Mouse (Mus musculus): Measurements from ENCODE around the gene 2410002F23Rik. TPM values are rescaled to one million over a fixed set of nuclear protein-coding genes. Genes with fewer than 3 reads are reported as not detected.
A peak's percentile ranks its signal among the peaks of the same experiment; 100 is the strongest.

Gene 2410002F23Rik
- polyA plus RNA-seq, 1 experiment from 2014 or later = 40.3 TPM

- H3K27me3 ChIP-seq = peaks cover 52% of the 10 kb centered on the region
- 4% methylated on average over 34 of the region's 34 CpGs for WGBS (ENCODE audit: insufficient replicate concordance)
- no peak overlapping the region for H3K4me2 ChIP-seq
- ATAC-seq (ENCODE audit: low read depth) (peak; percentile 46; the same call in 1 of the 2 replicates), DNase-seq (peak; percentile 81)
- H3K36me3 ChIP-seq = no peaks in the 10 kb centered on the region
- no peak overlapping the region for H3K27ac ChIP-seq
- H3K4me1 ChIP-seq (replicated peaks) = peaks cover 5% of the 10 kb centered on the region; the same call in 1 of the 2 replicates
- no peak overlapping the region for H3K9ac ChIP-seq
- no peaks in the 10 kb centered on the region for H3K9me3 ChIP-seq (replicated peaks)
- peak overlapping the region; percentile 14; the same call in 1 of the 2 replicates for H3K4me3 ChIP-seq (replicated peaks)
Measured at GRCm38 (mm10) chr7:44262791-44263643, 16.5 kb downstream of the 2410002F23Rik start.

GRCm38 (mm10) chr7:44268117-44268516 lies 21.6 kb downstream of the 2410002F23Rik start:
- no peak for ATAC-seq (ENCODE audit: low read depth)
- 68% methylated on average over 11 of the region's 11 CpGs for WGBS (ENCODE audit: insufficient replicate concordance)

DNA sequence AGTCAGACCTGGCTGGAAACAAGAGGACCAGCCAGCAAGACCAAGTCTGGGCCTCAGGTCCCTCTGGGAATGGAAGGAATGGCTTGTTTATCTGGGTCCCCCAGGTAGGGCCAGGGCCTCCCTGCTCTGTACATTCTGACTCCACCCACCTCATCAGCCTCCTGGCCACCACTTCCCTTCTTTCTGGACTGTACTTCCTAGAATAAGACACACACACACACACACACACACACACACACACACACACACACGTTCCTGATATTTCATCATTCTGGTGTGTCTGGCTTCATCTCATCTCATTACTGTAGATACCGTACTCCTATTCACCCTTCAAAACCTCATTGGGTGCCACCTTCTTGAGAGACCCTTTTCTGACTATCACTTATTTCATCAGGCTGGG lies 22.9 kb downstream of the 2410002F23Rik start:
- DNase-seq = no peak
- Histone ChIP-seq H3K9ac (no peak overlapping the region), H3K4me1 (replicated peaks) (no peaks in the 10 kb centered on the region), H3K27me3 (peaks cover 36% of the 10 kb centered on the region), H3K4me2 (no peak overlapping the region), H3K4me3 (replicated peaks) (no peak overlapping the region), H3K9me3 (replicated peaks) (no peaks in the 10 kb centered on the region), H3K36me3 (no peaks in the 10 kb centered on the region), H3K27ac (no peak overlapping the region)
- ATAC-seq (ENCODE audit: low read depth) = no peak
- 47% methylated on average over 2 of the region's 2 CpGs for WGBS (ENCODE audit: insufficient replicate concordance)

More at GRCm38 (mm10) chr7:44268117-44268516, 21.6 kb downstream of the 2410002F23Rik start:
- no peak for DNase-seq
- Histone ChIP-seq H3K4me3 (replicated peaks) (no peak overlapping the region), H3K9ac (no peak overlapping the region), H3K27ac (no peak overlapping the region), H3K4me2 (no peak overlapping the region), H3K9me3 (replicated peaks) (no peaks in the 10 kb centered on the region), H3K4me1 (replicated peaks) (peaks cover 3% of the 10 kb centered on the region; the same call in 1 of the 2 replicates), H3K27me3 (peaks cover 40% of the 10 kb centered on the region), H3K36me3 (no peaks in the 10 kb centered on the region)

DNA sequence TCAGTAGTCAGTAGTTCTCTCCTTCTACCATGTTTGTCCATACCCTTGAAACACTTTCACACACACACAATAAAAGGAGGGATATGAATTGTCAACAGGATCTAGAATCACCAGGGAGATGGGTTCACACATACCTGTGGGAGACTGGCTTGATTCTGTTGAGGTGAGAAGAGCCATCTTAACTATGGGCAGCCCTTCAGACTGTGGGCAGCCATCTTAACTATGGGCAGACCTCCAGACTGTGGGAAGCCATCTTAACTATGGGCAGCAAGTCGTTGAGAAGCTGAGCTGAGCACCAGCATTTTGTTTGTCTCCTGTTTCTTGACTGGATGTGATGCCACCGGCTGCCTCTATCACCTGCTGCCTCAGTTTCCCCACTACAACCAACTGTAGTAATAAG lies 24.8 kb downstream of the 2410002F23Rik start:
- 56% methylated on average over 2 of the region's 2 CpGs for WGBS (ENCODE audit: insufficient replicate concordance)
- Histone ChIP-seq H3K36me3 (no peaks in the 10 kb centered on the region), H3K27me3 (peaks cover 39% of the 10 kb centered on the region), H3K9me3 (replicated peaks) (no peaks in the 10 kb centered on the region), H3K9ac (no peak overlapping the region), H3K27ac (no peak overlapping the region), H3K4me1 (replicated peaks) (no peaks in the 10 kb centered on the region), H3K4me3 (replicated peaks) (no peak overlapping the region), H3K4me2 (no peak overlapping the region)
- no peak for ATAC-seq (ENCODE audit: low read depth)
- DNase-seq = no peak

DNA sequence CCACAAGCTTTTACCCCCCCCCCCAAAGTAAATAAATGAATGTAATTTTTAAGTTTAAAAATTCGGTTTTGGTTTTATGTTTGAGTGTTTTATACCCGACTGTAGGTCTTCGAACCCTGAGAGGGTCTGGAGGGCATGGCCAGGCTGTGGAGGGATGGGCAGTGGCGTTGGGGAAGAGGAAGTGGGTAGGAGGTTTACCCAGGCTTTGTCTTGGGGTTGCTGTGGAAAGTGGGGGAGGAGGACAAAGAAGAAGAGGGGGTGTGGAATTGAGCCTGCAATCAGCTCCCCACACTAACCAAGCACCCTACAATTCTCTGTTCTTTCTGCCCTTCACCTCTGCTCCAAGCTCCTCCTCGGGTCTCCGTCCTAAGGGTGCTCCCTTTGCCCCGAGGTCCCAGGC lies 26.0 kb downstream of the 2410002F23Rik start:
- no peak overlapping the region for H3K9ac ChIP-seq
- no peaks in the 10 kb centered on the region for H3K9me3 ChIP-seq (replicated peaks)
- no peak overlapping the region for H3K4me3 ChIP-seq (replicated peaks)
- no peaks in the 10 kb centered on the region for H3K36me3 ChIP-seq
- DNase-seq (no peak), ATAC-seq (ENCODE audit: low read depth) (no peak)
- 60% methylated on average over 7 of the region's 7 CpGs for whole genome bisulfite sequencing (ENCODE audit: insufficient replicate concordance)
- H3K27ac ChIP-seq = no peak overlapping the region
- peaks cover 32% of the 10 kb centered on the region for H3K27me3 ChIP-seq
- no peaks in the 10 kb centered on the region for H3K4me1 ChIP-seq (replicated peaks)
- no peak overlapping the region for H3K4me2 ChIP-seq

DNA sequence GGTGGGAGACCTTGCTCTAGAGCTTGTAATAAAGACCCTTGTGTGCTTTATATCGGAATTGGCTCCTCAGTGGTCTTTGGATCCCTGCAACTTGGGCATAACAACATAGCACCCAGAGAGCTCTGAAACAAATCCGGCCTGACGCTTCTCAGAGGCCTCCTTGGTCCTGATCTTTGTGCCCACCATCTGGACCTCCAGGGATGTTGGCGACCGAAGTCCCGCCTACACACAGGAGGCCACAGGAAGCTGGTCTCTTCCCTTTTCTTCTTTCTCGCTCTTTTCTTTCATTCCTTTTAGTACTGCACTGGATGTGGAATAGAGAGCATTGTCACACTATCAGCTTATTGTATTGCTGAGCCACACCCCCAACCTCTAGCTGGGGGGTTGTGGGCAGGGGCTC lies 26.9 kb downstream of the 2410002F23Rik start:
- Histone ChIP-seq H3K4me3 (replicated peaks) (no peak overlapping the region), H3K9me3 (replicated peaks) (no peaks in the 10 kb centered on the region), H3K27me3 (peaks cover 23% of the 10 kb centered on the region), H3K36me3 (no peaks in the 10 kb centered on the region), H3K4me2 (no peak overlapping the region), H3K4me1 (replicated peaks) (no peaks in the 10 kb centered on the region), H3K9ac (no peak overlapping the region), H3K27ac (no peak overlapping the region)
- 48% methylated on average over 7 of the region's 7 CpGs for WGBS (ENCODE audit: insufficient replicate concordance)
- ATAC-seq (ENCODE audit: low read depth) (no peak), DNase-seq (no peak)

GRCm38 (mm10) chr7:44274096-44274495 lies 27.6 kb downstream of the 2410002F23Rik start:
- Histone ChIP-seq H3K4me2 (no peak overlapping the region), H3K27ac (no peak overlapping the region), H3K4me3 (replicated peaks) (no peak overlapping the region), H3K27me3 (peaks cover 20% of the 10 kb centered on the region), H3K9ac (no peak overlapping the region), H3K4me1 (replicated peaks) (no peaks in the 10 kb centered on the region), H3K9me3 (replicated peaks) (no peaks in the 10 kb centered on the region), H3K36me3 (no peaks in the 10 kb centered on the region)
- WGBS (ENCODE audit: insufficient replicate concordance) = 28% methylated on average over 11 of the region's 11 CpGs
- ATAC-seq (ENCODE audit: low read depth) (no peak), DNase-seq (no peak)

GRCm38 (mm10) chr7:44275546-44275945 lies 29.0 kb downstream of the 2410002F23Rik start:
- 62% methylated on average over 3 of the region's 3 CpGs for WGBS (ENCODE audit: insufficient replicate concordance)
- no peaks in the 10 kb centered on the region for H3K9me3 ChIP-seq (replicated peaks)
- H3K27me3 ChIP-seq = peaks cover 20% of the 10 kb centered on the region
- H3K36me3 ChIP-seq = no peaks in the 10 kb centered on the region
- no peaks in the 10 kb centered on the region for H3K4me1 ChIP-seq (replicated peaks)
- DNase-seq (no peak), ATAC-seq (ENCODE audit: low read depth) (no peak)
- no peak overlapping the region for H3K9ac ChIP-seq
- no peak overlapping the region for H3K27ac ChIP-seq
- no peak overlapping the region for H3K4me3 ChIP-seq (replicated peaks)
- no peak overlapping the region for H3K4me2 ChIP-seq

- WGBS (ENCODE audit: insufficient replicate concordance) = 61% methylated on average over 9 of the region's 10 CpGs
- Histone ChIP-seq H3K9ac (no peak overlapping the region), H3K4me3 (replicated peaks) (no peak overlapping the region), H3K4me1 (replicated peaks) (no peaks in the 10 kb centered on the region), H3K4me2 (no peak overlapping the region), H3K36me3 (no peaks in the 10 kb centered on the region), H3K27me3 (peaks cover 20% of the 10 kb centered on the region), H3K9me3 (replicated peaks) (no peaks in the 10 kb centered on the region), H3K27ac (no peak overlapping the region)
- DNase-seq (no peak), ATAC-seq (ENCODE audit: low read depth) (no peak)
Measured at GRCm38 (mm10) chr7:44276461-44277249, 30.1 kb downstream of the 2410002F23Rik start.

GRCm38 (mm10) chr7:44277250-44277622 lies 30.7 kb downstream of the 2410002F23Rik start:
- WGBS (ENCODE audit: insufficient replicate concordance) = 42% methylated on average over 2 of the region's 2 CpGs
- Histone ChIP-seq H3K9me3 (replicated peaks) (no peaks in the 10 kb centered on the region), H3K4me3 (replicated peaks) (no peak overlapping the region), H3K4me1 (replicated peaks) (no peaks in the 10 kb centered on the region), H3K36me3 (no peaks in the 10 kb centered on the region), H3K9ac (no peak overlapping the region), H3K27me3 (peaks cover 20% of the 10 kb centered on the region), H3K4me2 (no peak overlapping the region), H3K27ac (no peak overlapping the region)
- ATAC-seq (ENCODE audit: low read depth) (no peak), DNase-seq (no peak)

- DNase-seq = no peak
- no peaks in the 10 kb centered on the region for H3K9me3 ChIP-seq (replicated peaks)
- H3K4me3 ChIP-seq (replicated peaks) = no peak overlapping the region
- WGBS (ENCODE audit: insufficient replicate concordance) = 21% methylated on average over 1 of the region's 1 CpGs
- H3K36me3 ChIP-seq = no peaks in the 10 kb centered on the region
- H3K27me3 ChIP-seq = no peaks in the 10 kb centered on the region
- no peak for ATAC-seq (ENCODE audit: low read depth)
- no peak overlapping the region for H3K9ac ChIP-seq
- no peaks in the 10 kb centered on the region for H3K4me1 ChIP-seq (replicated peaks)
- no peak overlapping the region for H3K4me2 ChIP-seq
- H3K27ac ChIP-seq = no peak overlapping the region
Measured at GRCm38 (mm10) chr7:44280959-44281358, 34.4 kb downstream of the 2410002F23Rik start.

Data from liver, embryonic 13.5 days (tissue).